Mouse (Mus musculus) lung, postnatal 36 days (tissue): Measurements from ENCODE around the gene Cnga1.
"Not testable (repeated sequence)": the region's sequence is repeated elsewhere in the genome, so short reads cannot be mapped to it uniquely, and the experiment has no call there.

Experiments
- DNase-seq: peaks from one replicate; pipeline ENCODE4 v3.0.0; 2022; ENCODE audit warnings: mixed read lengths

Cnga1 gene

DNA sequence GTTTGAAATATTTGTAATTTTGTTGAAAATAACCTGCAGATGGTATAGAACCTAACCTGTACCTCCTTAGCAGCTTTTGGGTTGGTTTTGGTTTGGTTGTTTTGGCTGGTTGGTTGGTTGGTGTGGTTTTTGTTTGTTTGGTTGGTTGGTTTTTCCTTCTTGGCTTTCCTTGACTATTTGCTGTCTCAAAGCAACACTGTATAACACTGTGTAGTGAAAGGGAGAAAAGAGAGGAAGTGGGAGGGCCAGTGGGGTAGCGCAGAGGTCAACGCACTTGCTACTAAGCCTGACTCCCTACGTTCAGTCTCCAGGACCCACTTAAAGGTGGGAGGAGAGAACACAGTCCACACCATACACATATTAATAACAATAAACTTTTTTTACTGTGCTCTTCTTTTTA lies 7.5 kb downstream of the Cnga1 start:
- no peak for DNase-seq

DNA sequence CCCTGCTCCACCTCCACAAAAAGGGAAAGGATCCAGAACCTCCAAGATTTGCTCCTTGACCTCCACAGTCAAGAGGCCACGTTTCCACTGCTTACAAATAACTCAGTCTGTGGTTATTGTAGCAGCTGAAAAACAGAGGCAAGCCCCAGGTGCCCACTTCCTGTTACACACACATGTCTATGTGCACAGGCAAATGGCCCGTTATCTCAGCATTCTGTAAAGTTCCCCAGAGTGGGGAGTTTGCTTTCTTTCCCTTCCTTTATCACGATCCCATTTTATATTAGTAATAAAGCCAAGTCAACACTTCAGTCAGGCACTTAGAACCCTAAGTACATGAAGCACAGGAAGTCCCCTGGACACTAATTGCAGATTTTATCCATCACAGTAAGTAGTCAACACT lies 8.0 kb downstream of the Cnga1 start:
- DNase-seq: peak; percentile 63

DNA sequence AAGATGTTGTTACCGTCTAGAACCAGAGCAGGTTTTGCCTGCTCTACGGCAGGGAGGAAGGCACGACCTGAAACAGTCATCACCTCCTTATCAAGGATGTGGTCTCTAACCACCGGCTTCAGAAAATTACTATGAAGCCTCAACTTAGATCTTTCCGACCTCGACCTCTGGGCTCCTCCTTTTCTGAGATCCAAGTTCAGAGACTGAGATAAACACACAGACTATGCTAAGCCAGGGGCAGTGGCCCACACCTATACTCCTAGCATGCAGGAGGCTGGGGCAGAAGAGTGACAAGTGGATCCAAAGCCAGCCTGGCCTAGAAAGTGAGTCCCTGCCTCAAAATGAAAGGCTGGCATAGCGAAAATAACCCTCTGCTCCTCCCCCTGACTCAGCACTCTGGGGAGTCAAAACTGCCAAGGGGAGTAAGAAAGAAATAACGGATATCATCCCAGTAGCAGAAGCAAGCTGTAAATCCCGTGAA lies 9.2 kb downstream of the Cnga1 start:
- DNase-seq: no peak

DNA sequence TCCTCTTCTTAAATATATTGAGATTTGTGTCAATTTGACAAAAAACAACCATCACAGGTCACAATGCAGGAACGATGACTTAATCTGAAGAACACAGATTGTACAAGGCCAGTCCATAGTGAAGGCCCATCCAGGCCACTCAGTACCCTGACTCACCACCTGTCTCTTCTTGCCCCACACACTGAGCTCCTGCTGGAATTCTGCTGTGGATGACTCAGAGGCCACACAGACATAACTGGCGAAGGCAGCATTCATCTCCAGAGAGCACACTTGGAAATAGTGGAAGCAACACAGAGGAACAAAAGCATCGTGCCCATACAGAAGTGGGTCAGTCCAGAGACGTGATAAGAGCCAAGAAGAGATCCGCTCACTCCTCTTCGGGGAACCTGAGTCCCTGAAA lies 14.0 kb downstream of the Cnga1 start:
- no peak for DNase-seq

DNA sequence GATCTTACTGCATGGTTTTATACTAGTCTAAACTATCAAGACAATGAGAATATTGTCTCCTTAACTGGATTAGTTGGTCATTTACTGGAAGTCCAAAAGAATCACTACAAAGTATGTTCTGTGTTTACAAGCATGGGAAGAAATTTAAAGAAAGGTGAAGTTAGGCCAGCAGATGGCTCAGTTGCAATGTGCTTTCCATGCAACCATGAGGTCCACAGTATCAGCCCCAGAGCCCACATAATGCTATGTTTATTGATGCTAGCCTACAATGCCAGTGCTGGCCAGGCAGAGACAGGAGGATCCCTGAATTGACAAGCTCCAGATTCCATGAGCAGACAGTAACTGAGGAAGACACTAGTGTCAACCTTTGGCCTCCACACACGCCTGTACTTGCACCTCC lies 23.1 kb downstream of the Cnga1 start:
- DNase-seq: peak; percentile 28

DNA sequence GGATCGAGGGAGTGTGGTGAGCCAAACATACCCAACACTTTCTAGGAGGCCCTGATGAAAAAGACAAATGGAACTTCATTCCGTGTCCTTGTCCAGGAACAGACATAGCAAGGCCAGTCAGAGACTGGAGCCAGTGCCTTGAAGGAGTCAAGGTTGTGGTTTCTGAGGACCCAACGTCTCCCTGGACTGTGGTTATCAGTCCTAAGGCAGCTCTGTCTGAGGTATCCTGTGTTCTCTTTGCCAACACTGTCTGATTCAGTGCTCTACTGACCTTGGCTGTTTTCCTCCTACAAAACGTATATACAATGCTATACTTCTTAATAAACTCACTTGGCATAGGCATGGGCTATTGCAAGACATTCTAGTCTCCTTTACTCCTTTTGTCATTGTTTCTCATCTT lies 26.7 kb downstream of the Cnga1 start:
- DNase-seq: no peak

DNA sequence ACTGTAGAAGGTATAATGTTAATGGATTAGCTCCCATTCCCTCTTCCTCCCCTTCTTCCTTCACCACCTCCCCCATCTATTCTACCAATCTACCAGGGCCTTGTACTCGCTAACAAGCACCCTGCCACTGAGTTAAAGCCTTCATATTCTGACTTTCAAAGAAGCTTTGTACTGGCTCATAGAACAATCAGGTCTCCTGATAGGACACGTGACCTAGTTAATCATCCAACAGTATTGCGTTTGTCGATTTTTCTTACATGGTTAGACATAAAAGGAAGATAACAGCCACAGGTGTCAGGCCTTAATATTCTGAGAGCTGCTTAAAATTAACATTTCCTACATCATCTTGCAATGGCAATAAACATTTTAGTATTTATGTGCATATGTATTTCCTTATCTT lies 40.9 kb downstream of the Cnga1 start:
- DNase-seq: no peak

DNA sequence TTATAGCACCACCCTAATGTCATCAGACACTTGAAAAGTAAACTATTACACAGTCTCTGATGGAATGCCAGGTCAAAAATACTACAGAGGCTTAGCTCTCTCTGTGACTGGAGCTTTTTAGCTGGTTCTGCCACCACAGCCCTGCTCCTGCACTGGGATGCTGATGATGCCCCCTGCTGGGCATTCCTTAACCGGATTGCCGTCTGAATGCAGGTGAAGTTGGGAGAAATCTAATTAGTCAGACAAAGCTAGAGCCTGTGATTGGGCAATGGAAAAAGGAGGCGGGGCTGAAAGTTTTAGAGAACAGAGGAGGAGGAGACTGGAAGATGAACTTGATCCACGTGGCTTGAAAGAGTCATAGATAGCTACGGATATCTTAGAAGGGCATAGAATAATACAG lies 43.1 kb downstream of the Cnga1 start:
- DNase-seq: peak; percentile 80

DNA sequence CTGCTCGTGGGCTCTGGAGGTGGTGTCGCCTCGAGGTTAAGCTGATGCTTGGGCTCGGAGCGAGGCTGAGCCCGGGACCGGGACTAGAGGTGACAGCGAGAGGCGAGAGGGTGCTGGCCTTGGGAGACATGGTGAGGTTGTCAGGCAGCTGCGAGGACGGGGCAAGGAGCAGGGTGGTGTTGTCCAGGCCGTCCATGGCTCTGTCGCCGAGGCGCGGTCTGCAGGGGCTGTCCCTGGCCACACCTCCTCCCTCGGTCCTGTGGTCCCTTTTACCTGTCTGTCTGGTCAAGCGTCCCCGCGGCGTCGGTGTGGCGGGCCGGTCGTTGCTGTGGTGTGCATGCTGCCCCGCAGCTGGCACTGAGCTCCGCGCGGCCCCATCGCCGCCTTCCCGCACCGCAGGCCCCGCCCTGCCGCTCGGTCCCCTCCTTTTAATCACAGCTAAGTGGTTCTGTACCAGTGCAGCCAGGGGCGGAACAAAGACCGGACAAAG lies 56.8 kb downstream of the Cnga1 start, which contains the start of gene Gm5868:
Gm5868 (minus strand) TSS at position 360 of the 490 bp plus-strand sequence.
- peak; percentile 10 for DNase-seq

DNA sequence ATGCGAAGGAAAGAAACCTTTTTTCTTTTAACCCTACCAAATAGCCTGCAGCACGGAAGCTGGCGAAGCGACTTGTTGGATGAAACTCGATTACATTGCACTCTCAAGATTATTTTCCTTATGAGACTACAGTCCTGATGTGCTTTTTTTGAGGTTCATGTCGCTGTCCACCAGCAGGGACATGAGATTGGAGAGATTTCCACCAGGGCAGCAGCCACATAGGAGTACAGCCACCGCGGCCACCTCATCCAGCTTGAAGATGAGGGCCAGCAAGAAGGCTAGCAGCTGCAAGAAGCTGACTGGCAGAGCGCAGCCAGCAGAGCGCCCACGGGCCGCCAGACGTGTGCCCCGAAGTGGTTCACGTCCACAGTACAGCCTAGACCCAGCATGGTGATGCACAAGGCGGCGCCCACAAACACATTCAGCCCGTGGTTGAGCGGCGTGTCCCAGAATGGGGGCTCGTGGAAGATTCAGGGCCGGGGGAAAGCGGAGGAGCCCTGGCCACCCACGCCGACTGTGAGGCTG lies 57.3 kb downstream of the Cnga1 start:
- not testable (repeated sequence) for DNase-seq

DNA sequence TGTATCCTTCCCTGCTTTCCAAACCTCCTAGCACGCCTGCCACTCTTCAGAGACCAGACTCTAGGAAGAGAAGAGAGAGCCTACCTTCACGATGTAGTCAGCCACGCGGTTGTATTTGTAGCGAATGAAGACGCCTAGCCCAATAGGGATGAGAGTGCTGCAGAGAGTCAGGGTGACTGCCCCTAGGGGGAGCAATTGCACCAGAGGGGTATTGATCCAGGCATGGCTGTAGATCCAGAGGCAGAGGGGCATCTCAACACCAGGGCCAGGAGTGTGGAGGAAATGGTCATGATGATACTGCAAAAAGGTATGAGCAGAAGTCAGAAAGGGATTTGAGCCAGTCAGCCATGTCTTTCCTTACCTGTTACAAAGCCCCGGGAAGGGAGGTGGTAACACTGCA lies 58.0 kb downstream of the Cnga1 start:
- peak; percentile 15 for DNase-seq

DNA sequence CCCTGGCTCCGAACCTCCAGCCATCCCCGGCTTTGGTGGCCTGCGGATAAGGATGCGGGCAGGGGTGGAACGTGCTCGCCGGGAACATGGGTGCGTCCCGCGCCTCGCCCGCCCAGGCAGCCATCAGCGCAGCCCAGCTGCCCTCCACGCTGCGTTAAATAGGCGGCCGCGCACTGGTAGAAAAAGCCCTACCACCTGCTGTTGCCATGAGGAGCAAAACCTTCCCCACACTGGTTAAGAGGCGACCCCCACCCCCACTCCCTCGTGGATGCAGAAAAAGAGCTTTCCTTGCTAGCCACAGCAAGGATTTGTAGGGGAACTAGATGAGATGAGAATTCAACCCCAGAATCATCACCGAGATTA lies 63.1 kb downstream of the Cnga1 start, which contains the start of gene Zar1:
Zar1 (minus strand) TSS at position 285 of the 363 bp plus-strand sequence.
- not testable (repeated sequence) for DNase-seq

DNA sequence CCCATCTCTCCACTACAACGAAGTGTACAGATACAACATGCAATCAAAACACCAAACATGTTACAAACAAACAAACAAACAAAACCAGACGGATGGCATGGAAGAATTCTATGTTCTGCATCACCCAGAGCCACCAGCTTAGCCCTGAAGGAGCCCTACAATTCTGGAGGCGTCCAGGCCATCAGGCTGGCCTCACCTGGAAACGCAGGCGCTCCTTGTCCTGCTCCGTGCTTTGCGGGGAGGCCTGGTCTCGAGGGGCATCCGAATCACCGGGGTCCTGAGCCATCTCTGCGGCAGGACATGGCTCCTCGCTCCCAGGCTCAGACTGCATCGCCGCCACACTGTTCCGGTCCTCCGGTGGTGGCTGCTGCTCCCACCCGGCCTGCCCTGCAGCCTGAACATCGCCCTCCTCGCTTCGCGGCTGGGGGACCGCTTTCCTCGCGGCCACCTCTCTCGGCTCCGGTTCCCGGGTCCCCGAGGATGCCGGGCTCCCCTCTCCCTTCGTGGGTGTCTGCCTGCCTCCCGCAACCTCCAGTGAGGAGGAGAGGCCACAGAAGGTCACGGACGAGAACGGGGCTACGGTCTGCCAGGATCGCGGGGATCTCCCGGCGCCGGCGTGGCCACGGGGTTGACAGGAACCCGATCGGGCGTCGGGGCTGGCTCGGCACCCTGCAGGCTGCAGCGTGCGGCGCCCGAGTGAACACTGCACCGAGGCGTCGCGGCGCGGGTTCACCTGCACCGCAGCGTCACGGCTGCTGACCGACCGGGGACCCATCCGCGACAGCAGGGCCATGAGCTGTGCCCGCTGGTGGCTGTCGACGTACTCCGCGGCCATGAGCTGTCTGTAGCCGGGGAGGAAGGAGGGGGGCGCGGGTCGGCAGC lies 63.7 kb downstream of the Cnga1 start:
- not testable (repeated sequence) for DNase-seq

DNA sequence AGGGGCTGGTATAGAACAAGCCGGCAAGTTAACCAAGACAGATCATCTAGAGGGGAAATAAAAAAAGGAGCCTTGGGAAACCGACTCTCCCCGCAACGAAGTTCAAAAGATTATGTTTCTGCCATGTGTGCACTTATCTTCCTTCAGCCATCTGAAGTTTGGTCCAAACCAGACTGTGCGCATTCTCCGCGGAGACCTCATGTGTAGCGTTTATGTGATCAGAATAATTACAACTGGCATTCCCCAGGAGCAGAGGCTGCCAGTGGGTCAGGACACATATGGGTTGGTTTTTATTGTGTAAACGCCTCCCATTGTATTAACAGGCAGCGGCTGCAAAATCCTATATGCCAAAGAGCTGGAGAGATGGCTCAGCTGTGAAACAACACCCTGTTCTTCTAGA lies 64.5 kb downstream of the Cnga1 start:
- DNase-seq: not testable (repeated sequence)

DNA sequence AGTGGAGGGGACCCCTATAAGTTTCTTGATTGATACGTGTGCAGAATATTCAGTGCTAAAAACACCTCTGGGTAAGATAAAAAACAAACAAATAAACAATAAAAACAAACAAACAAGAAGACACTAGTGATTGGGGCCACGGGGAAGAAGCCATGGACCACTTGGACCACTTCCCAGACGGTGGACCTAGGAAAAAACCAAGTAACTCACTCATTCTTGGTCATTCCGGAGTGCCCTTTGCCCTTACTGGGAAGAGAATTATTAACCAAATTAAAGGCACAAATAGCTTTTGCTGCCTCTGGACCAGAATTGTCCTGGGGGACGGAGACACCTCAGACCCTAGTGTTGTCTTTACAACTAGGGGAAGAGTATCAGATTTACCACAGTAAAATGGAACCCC lies 78.5 kb downstream of the Cnga1 start:
- no peak for DNase-seq

DNA sequence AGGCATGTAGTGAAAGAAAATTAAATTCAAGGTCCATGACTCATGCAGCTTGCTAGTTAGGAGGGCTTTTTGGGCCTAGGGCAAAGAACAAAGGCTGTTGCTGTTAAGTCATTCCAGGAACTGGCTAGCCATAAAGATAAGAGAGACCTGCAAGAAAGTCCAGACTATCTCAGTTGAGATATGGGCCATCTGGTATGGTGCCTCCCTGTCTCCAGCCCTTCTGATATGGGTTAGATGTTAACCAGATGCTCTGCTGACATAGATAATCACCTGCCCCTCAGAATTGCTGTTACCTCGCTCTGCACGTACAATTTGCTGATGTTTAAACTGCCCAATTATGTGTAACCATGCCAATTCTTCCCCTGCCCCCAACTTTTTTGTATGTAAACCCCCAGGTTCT lies 80.9 kb downstream of the Cnga1 start:
- DNase-seq: not testable (repeated sequence)

DNA sequence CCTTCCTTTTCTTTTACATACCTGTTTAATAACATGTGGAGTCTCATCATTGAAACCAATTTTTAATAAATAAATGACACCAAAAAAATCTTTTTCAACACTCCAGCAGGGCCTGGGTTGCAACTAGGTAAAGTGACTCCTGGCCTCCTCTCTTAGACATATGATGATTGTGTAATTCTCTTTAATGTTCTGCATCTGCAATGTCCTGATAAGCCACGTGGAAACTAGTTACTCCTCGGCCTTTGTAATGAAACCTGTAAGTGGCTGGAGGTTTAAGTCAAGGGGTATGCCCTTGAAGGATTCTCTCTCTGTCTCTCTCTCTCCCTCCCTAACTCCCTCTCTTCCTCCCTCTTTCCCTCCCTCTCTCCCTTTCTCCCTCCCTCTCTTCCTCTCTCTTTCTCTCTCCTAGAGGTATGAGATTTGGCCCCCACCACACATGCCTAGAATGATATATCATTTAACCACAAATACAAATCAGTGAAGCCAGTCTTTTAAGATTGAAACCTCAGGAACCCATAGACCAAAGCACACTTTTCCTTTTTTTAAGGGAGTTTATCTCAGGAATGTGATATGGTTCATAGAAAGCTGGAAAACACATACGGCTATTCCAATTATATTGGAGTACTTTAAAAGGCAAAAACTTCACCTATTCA lies 83.0 kb downstream of the Cnga1 start:
- no peak for DNase-seq

DNA sequence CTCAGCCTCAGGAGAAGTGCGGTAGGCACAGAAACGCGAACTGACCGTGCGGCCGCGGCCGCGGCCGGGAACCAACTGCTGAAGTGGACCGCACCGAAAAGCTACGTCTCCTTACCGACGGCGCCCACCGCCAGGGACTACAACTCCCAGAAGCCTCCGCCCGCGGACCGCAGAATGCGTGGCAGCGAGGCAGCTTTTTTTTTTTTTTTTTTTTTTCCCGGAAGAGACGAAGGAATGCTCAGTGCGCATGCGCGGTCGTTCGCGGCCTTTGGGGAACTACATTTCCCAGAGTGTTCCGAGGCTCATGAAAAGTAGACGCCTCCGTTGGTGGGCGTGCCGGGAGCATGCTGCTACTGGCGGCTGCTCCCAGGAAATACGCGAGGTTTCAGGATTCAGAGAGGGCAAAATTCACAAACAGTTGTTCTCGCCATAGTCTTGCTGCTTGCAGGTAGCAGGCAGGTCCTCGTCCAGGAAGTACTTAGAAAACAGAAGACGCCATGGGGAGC lies 84.5 kb downstream of the Cnga1 start, which contains the start of gene Nfxl1:
Nfxl1 (minus strand) TSS at position 141 of the 506 bp plus-strand sequence.
- DNase-seq: peak; percentile 99

DNA sequence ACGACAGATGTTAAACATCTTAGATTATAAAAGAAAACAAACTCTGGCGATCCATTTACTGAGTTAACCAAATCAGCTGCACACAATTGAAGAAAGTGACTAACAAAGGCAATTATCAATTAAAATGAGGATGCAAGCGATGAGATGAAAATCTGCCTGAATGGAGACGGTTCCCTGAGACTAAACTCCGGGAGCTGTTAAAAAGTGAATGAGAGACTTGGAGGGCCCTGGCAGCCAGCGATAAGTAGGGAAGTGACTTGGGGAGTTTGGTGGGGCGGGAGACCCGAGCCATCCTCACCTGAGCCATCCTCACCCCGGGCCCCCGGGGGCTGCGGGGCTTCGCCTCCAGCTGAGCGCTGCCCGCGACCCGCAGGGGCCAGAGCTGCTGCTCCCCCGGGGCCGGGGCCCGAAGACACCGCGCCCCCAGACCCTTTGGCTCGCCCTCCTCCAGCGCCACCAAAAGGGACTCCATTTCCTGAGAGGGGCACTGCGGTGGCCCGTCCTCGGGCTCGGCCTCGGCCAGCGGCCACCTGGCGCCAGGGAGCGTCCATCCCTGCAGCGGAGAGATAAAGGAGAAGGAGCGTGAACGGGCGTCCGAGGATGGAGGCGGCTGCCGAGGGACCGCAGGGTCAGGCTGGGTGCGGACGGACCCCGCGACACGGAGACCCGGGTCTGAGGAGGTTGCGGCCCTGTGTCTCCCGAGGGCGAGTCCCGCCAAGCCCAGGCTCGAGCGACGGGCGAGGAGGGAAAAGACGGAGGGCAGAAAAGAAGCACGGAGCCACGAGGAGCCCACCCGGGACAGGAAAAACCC lies 85.2 kb downstream of the Cnga1 start:
- DNase-seq: peak; percentile 15

DNA sequence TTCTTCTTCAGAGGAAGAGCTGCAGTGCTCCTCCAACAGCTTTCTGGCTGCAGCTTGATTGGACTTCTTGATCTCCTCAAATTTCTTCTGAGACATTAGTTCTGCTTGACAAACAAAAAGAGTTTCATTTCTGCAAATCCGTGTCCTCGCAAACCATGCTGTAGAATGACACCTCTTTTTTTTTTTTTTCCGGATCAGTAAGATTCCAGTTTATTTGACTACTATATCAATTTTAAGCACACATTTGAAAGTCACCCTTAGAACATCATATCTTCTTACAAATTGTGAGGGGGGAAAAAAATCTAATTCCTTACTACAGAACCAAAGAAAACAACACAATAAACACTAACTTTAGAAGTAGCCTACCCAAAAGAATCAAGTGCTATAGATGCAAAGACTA lies 87.8 kb downstream of the Cnga1 start:
- no peak for DNase-seq
